Mouse (Mus musculus): ENCODE data around the gene Tmem123.

Gene Tmem123

DNA sequence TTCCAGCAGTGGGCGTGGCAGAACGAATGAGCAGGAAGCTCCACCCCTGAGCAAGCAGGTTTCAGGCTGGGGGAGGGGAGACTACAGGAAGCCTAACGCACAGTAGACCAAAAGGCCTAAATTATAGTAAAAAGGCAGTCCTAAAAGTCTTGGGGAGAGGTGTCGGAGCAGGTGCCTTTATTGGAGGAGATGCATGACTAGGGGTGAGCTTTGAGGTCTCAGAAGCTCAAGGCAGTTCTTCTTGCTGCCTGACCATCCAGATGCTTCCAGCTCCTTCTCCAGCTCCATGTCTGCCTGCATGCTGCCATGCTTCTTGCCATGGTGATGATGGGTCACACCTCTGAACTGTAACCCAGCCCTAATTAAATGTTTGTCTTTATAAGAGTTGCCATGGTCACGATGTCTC is 41.3 kb downstream of the Tmem123 start:
- ATAC-seq (ENCODE audit: insufficient number of reproducible peaks, low FRiP score, low TSS enrichment) = no peak

DNA sequence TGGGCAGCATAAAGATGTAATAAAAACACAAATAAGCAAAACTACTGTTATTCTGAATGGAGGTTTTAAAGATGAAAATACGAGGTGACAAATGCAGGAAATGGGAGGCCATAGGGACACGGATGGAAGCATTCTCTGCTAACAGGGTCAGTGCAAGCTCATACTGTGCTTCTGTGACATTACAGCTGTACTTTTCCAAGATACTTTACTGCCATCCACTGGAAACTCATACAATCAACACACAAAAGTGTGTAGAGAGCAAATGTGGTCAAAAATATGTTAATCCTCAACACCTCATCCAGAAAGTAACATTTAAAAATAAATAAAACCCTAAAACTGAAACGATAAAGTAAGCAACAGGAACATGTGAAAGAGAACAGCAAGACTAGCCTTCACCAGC is 58.9 kb downstream of the Tmem123 start:
- no peak for ATAC-seq (ENCODE audit: insufficient number of reproducible peaks, low FRiP score, low TSS enrichment)

GRCm38 (mm10) chr9:7824916-7825315 is 61.1 kb downstream of the Tmem123 start:
- ATAC-seq (ENCODE audit: insufficient number of reproducible peaks, low FRiP score, low TSS enrichment) = no peak

DNA sequence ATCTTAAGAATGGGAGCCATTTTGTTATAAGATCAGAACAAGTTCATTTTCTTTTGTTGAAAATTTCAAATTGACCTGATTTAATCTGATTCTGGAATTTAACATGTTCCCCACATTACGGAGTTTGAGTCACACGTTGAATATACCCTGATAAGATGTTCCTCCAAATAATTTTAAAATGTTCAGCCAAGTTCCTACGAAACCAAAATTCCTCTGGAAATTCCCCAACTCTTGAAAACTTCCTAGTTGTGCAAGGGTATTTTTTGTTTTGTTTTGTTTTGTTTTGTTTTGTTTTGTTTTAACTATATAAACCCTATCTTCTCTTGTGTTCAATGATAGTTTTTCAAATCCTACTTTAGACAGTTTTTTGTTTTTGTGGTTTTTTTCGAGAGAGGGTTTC is 64.9 kb downstream of the Tmem123 start:
- no peak for ATAC-seq (ENCODE audit: insufficient number of reproducible peaks, low FRiP score, low TSS enrichment)

DNA sequence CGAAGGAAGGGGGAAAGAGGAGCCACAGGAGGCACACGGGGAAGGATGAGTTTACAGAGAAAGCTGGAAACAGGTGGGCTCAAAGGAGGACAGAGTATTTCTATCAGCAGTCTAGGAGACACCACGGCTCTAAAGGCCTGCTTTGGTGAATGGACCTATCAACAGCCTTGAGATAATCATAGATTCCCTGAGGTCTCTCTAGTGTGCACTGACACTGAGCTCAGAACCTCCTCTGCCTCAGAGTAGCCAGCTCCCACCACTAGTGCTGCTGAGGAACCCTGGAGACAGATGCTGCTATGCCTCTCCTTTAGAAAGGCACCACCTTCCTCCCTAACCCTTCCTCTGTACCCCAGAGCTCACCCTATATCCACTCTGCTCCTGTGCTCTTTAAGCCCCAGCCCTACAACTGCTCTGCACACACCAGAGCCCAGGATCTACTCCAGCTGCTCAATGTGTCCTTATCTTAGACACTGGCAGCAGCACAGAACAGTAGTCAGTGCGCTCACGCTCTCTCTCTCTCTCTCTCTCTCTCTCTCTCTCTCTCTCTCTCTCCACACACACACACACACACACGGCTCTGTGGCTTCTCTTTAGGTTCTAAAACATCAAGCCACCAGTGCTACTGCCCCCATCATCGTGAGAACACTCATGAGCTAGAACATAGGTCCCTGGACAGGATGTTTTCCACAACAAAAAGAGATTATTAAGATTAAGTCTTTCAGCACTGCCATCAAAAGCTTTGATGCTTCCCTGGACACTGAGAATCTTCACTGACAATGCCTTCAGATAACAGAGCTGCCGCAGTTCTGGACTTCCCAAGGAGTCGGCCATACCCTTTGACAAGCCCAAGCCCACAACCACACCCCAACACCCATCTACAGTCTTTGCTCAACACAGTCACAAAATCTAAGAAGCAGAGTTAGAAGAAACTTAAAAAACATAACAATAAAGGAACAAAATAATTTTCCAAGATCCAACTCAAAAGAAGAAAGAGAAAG is 66.0 kb downstream of the Tmem123 start:
- ATAC-seq (ENCODE audit: insufficient number of reproducible peaks, low FRiP score, low TSS enrichment) = no peak

DNA sequence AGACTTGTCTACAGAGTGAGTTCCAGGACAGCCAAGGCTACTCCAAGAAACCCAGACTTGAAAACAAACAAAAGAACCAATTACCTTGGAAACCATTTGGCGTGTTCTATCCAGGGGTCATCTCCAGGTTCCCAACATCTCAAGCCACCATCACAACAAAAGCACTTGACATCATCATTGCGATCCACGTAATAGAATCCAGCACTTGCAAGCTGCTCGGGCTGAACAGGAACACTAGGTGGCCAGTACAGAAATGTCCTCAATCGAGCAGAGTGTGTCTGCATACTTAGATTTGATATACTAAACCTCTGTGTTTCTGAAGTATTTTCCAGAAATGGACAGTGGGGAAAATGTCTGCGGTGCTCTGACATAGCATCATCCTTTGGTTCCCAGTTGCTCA is 69.6 kb downstream of the Tmem123 start:
- no peak for ATAC-seq (ENCODE audit: insufficient number of reproducible peaks, low FRiP score, low TSS enrichment)

DNA sequence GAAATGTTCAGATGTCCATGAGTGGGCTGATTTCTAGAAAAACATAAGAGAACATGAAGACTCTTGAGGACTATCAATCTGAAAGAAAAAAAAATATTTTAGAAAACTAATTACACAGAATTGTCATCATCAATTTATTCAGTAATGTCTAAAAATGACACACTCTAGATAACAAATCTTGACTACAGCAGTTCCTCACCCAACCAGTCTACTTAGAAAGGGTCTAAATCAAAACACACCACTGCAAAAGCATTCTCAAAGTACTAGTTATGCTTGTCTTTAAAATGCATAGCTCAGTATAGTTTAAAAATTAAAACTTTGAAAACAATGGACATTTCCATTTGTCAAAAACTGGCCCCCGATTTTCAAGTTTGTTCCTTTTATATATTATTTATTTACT is 71.5 kb downstream of the Tmem123 start:
- ATAC-seq (ENCODE audit: insufficient number of reproducible peaks, low FRiP score, low TSS enrichment) = no peak

GRCm38 (mm10) chr9:7836331-7836730 is 72.5 kb downstream of the Tmem123 start:
- peak; percentile 19; the same call in 1 of the 2 replicates for ATAC-seq (ENCODE audit: insufficient number of reproducible peaks, low FRiP score, low TSS enrichment)

DNA sequence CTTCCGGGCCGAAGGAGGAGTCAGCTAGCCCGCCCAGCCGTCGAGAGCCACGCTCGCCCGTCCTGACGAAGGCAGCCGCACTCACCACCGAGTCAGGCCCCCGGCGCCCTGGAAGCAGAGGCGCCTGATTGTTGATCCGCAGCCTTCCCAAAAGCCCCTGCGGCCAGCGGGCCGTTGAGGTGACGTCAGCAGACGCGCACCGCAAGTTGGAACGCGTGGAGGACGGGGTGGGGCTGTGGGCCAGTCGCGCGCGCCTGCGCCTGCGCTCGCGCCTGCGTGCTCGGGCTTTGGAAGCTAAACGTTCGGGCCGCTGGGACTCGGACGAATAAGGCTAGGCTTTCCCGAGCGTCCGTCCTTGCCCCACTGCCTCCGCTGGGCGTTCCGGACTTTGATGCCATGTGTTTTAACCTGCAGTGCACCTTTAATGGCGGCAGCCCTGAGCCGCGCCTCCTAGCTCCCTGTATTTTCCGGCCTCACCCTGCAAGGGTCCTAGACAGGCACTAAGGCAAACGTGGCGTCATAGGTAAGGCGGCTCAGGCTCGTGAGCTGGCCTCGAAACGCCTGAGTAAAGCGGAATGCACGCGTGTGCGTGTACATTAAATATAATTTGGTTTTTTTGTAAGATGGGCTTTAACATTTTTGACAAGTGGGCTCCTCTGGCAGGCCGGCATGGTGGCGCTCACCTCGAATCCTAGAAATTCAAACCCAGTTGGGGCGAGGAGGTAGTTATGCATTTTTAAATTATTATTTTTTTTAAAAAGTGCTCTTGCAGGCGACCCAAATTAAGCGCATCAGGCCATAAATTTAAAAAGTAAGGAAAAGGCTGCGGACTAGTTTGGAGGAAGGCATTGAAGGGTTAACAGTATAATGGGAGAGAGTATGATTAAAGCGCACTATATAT is 73.3 kb downstream of the Tmem123 start, which contains the start of gene Birc2:
Birc2 (minus strand) TSS at position 160 of the 901 bp plus-strand sequence.
- ATAC-seq (ENCODE audit: insufficient number of reproducible peaks, low FRiP score, low TSS enrichment) = peak; percentile 97

- no peak for ATAC-seq (ENCODE audit: insufficient number of reproducible peaks, low FRiP score, low TSS enrichment)
These were observed 74.1 kb downstream of the Tmem123 start for GRCm38 (mm10) chr9:7837806-7838440.

DNA sequence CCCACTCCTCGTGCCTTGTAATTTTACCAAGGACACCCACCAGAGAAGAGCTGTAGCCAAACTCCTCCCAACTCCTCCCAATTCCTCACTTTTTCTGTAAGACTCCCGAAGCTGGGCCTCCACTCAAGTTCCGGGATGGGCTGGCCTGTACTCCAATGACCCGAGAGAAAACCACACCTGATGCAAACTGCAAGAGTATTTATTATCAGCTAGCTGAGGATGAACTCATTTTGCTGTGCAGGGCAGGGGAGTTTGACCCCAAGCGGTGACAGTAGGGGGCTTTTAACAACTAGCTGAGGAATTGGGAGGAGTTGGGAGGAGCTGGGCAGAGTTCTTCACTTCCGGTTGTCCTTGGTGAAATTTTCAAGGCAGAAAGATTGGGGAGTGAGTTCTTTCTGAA is 77.4 kb downstream of the Tmem123 start:
- ATAC-seq (ENCODE audit: insufficient number of reproducible peaks, low FRiP score, low TSS enrichment) = no peak
